Mouse (Mus musculus) forebrain, postnatal 0 days (tissue): ENCODE data around the gene Gm9821. TPM values are rescaled to one million over a fixed set of nuclear protein-coding genes. Genes with fewer than 3 reads are reported as not detected.

Experiments used
- ATAC-seq: fragments of 200-750 bp; cut with Nextera tagmentation; 2 replicates; pipeline ENCODE4 v1.8.0; 2017; ENCODE audit warnings: mild to moderate bottlenecking, moderate library complexity
- DNase-seq: peaks from one replicate; pipeline ENCODE4 v3.0.0-alpha.2; 2015
- H3K27ac ChIP-seq: fragments of 300-500 bp; sonication (generic); 2 replicates; pipeline ENCODE4 v1.5.1; 2014; ENCODE audit warnings: low read depth, mild to moderate bottlenecking, antibody characterized with exemption, low read length, moderate library complexity, mixed read lengths
- H3K27me3 ChIP-seq: fragments of 300-500 bp; sonication (generic); 2 replicates; pipeline ENCODE4 v1.6.1; 2014; ENCODE audit warnings: mild to moderate bottlenecking, low read length, mixed read lengths; ENCODE audit not compliant: insufficient read depth
- H3K36me3 ChIP-seq: fragments of 300-500 bp; sonication (generic); 2 replicates; pipeline ENCODE4 v1.6.1; 2014; ENCODE audit warnings: mild to moderate bottlenecking, moderate library complexity; ENCODE audit not compliant: insufficient read depth
- H3K4me1 ChIP-seq: fragments of 300-500 bp; sonication (generic); 2 replicates; pipeline ENCODE4 v1.6.1; 2014; ENCODE audit warnings: antibody characterized with exemption; ENCODE audit not compliant: insufficient read depth
- H3K4me2 ChIP-seq: fragments of 300-500 bp; sonication (generic); 2 replicates; pipeline ENCODE4 v1.6.1; 2014; ENCODE audit warnings: low read depth, mild to moderate bottlenecking, moderate library complexity
- H3K4me3 ChIP-seq: fragments of 300-500 bp; sonication (generic); 2 replicates; pipeline ENCODE4 v1.5.1; 2014; ENCODE audit warnings: low read depth, low read length, mixed read lengths
- H3K9ac ChIP-seq: fragments of 300-500 bp; sonication (generic); 2 replicates; pipeline ENCODE4 v1.6.1; 2014; ENCODE audit warnings: mild to moderate bottlenecking
- H3K9me3 ChIP-seq: fragments of 300-500 bp; sonication (generic); 2 replicates; pipeline ENCODE4 v1.6.1; 2016; ENCODE audit warnings: low read length
- CTCF ChIP-seq: sonication (generic); IDR thresholded peaks from 2 replicates; pipeline ENCODE4 v1.5.1; 2016; ENCODE audit warnings: antibody characterized with exemption, control low read depth, low read depth
- WGBS: fragments of 180-500 bp; shearing (Covaris S2); extraction: QIAGEN DNeasy Blood & Tissue Kit; methylation state at CpG from one replicate; pipeline ENCODE4 v1.1.7; 2014; 5-methylcytosine and 5-hydroxymethylcytosine counted together
- polyA plus RNA-seq: library from polyadenylated mRNA; unstranded; fragments of >200 nt; fragmentation: Nextera tagmentation; extraction: Ambion mirVana; gene quantifications from 2 replicates; pipeline ENCODE4 v1.2.1, GENCODE M21; 2015
- total RNA-seq: library from RNA; depleted of rRNA; stranded (reverse); fragments of >200 nt; gene quantifications from 2 replicates; pipeline ENCODE4 v1.2.3, GENCODE M21; 2014

The Gm9821 gene
- total and polyA plus RNA-seq, 2 experiments from 2014 or later = not detected

DNA sequence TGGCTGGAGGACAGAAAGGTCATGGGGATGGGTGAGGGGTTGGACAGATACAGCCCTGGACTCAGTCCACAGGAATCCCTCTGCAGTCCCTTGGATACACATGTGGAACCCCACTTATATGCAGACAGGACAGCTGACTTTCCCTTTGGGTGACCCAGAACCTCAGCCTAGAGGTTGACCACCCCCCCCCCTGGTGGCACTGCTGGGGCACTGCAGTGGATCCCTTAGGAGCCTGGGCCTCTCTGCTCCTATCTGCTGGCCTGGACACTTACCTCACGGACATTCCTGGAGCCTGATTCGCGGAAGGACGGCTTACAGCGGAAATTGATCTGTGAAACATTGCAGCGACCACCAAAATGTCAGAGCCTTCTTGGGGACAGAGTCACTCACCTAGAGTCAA is 3.1 kb upstream of the Gm9821 start:
- Histone ChIP-seq H3K36me3 (peaks cover 31% of the 10 kb centered on the region), H3K9ac (no peak overlapping the region), H3K27ac (no peak overlapping the region), H3K4me1 (no peaks in the 10 kb centered on the region), H3K4me2 (no peak overlapping the region), H3K27me3 (no peaks in the 10 kb centered on the region), H3K4me3 (no peak overlapping the region), H3K9me3 (no peaks in the 10 kb centered on the region)
- 78% methylated on average over 6 of the region's 6 CpGs for WGBS
- ATAC-seq = no peak
- peak; percentile 46 for TF ChIP-seq CTCF
- DNase-seq = no peak

DNA sequence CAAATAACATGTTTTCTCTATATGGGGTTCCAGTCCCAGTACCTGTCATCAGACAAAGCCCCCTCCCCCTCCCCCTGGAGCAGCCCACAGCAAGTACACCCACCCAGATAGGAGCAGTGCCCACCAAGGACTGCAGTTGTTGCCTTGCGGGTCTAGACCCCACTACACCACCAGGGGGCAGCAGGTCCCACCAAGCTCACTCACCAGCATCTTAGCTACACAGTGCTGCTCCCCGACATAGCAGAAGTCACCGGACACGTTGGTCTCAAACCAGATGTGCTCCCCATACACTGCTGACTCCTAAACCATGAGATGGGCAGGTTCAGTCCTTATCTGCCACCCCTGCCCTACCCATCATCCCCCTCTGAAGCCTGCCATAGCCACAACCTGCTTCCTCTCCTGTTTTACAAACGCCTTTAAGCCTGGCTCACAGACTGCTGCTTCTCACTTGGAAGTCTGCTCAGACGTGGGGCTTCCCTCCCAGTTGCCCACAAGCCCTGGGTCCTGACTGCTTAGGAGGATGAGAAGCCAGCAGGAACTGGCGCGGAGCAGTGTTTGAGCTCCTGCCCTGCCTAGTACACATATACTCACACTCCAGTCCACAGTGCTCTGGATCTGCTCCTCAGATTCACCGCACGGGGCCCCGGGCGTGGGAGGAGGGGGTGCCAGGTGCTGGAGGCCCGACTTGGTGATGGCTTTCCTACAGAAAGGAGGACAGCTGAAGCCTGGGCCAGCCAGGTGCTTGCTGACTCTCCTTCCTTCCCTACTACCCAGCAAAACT is 1.1 kb upstream of the Gm9821 start:
- Histone ChIP-seq H3K27ac (no peak overlapping the region), H3K9me3 (no peaks in the 10 kb centered on the region), H3K4me1 (no peaks in the 10 kb centered on the region; the same call in 1 of the 2 replicates), H3K4me2 (no peak overlapping the region), H3K36me3 (peaks cover 11% of the 10 kb centered on the region; the same call in 1 of the 2 replicates), H3K27me3 (no peaks in the 10 kb centered on the region), H3K9ac (no peak overlapping the region), H3K4me3 (no peak overlapping the region)
- peak; percentile 98 for TF ChIP-seq CTCF
- DNase-seq = peak; percentile 88
- ATAC-seq = peak; percentile 91
- 44% methylated on average over 13 of the region's 13 CpGs for WGBS

DNA sequence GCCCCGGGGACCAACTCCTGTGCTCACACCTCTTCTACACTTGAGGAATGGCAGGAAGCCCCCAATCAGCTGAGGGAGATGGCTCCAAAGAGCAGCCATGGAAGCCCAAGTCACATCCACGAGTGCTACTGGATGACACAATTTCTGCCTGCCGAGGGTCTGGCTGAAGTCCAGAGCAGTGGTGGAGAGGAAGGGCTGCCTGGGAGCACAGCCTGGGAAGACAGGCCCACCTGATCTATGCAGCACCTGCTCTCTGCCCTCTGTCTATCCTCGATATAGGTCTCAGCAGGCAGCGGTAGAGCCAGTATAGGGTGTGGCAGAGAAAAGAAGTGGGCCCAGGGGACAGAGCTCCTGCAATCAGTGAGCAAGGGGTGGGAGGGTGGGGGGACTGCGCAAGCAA is 1.3 kb downstream of the Gm9821 start:
- Histone ChIP-seq H3K9me3 (no peaks in the 10 kb centered on the region), H3K4me1 (peaks cover 8% of the 10 kb centered on the region), H3K4me2 (no peak overlapping the region), H3K4me3 (no peak overlapping the region), H3K27ac (no peak overlapping the region), H3K9ac (no peak overlapping the region), H3K27me3 (no peaks in the 10 kb centered on the region), H3K36me3 (0 out of 2 replicates have a peak, but pooled peaks cover 4% of the 10 kb centered on the region)
- WGBS = 59% methylated on average over 6 of the region's 6 CpGs
- no peak for TF ChIP-seq CTCF
- ATAC-seq = no peak
- DNase-seq = no peak

DNA sequence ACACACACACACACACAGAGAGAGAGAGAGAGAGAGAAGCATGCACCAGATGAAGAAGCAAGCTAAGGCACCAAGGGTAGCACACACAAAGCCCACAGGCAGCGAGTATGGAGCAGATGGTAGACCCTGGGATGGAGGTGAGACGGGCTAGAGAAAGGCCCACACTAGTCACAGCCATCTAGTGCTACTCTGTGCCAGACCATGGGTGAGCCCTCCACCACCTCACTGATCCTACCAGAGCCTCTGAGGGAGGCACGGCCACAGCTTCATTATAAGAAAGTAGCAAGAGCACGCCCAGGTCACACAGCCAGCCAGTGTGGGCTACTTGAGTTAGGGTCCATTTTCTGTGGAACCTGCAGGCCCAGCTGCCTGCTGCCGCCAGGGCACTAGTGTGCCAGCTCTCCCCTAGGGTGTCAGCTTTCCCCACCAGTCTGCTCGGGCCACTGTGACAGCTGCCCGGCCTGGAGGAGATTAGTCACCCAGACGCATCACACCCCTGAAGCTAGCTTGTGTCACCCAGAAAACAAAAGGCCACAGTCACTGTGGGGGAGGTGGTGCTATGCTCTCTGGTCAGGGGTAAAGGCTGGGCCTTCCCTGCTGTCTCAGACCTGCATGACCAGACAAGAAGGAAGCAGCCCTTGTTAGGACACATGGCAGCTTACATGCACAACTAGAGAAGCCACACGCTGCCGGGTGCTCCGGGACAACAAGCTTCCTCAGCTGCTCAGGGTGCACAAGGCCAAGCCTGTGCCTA is 2.1 kb downstream of the Gm9821 start:
- no peak overlapping the region for H3K4me3 ChIP-seq
- DNase-seq (no peak), ATAC-seq (peak; percentile 19; the same call in 1 of the 2 replicates)
- 0 out of 2 replicates have a peak overlapping the region, but pooled peaks have one; percentile 15 for H3K27ac ChIP-seq
- no peak for TF ChIP-seq CTCF
- H3K4me1 ChIP-seq = peaks cover 8% of the 10 kb centered on the region
- H3K9ac ChIP-seq = no peak overlapping the region; the same call in 1 of the 2 replicates
- no peak overlapping the region for H3K4me2 ChIP-seq
- no peaks in the 10 kb centered on the region for H3K27me3 ChIP-seq
- H3K36me3 ChIP-seq = no peaks in the 10 kb centered on the region
- 59% methylated on average over 11 of the region's 11 CpGs for WGBS
- H3K9me3 ChIP-seq = no peaks in the 10 kb centered on the region

DNA sequence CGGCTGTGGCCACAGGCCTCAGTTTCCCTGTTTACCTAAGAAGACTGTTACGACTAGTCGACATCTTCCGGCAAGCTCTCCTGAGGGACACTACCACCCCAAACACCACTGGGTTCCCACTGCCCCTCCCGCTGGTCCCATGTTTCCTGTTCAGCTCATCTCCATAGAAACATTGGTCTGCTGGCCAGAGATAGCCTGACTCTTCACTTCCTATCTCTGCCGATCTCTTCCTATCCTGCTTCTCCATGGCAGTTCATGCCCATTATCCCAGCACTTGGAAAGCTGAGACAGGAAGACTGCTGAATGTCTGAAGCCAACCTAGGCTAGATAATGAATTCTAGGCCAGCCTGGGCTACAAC is 2.6 kb downstream of the Gm9821 start:
- no peaks in the 10 kb centered on the region for H3K9me3 ChIP-seq
- no peak overlapping the region for H3K9ac ChIP-seq
- no peak for DNase-seq
- TF ChIP-seq CTCF = no peak
- WGBS = 80% methylated on average over 6 of the region's 6 CpGs
- peaks cover 8% of the 10 kb centered on the region for H3K4me1 ChIP-seq
- no peak overlapping the region for H3K4me2 ChIP-seq
- no peak for ATAC-seq
- H3K4me3 ChIP-seq = no peak overlapping the region
- H3K27me3 ChIP-seq = no peaks in the 10 kb centered on the region
- H3K36me3 ChIP-seq = no peaks in the 10 kb centered on the region
- H3K27ac ChIP-seq = no peak overlapping the region

DNA sequence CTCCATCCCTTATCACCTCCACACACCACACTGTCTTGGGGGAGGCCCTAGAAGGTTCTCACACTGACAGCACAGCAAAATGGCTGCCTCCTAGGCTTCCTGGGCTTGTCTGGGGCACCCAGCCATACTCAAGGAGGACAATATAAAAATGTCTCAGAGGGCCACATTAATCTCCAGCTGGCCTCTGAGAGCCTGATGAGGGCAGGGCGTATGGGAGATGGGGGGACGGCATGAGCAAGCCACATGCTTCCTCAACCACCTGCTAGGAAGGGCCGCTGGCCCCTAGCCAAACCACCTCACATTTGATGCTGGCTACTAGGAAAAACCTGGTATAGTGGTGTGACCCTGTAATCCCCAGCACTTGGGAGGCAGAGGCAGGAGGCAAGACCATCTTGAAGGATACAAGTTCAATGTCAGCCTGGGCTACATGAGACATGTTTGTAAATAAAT is 3.3 kb downstream of the Gm9821 start:
- H3K4me2 ChIP-seq = no peak overlapping the region
- TF ChIP-seq CTCF = no peak
- peaks cover 8% of the 10 kb centered on the region for H3K4me1 ChIP-seq
- ATAC-seq (no peak), DNase-seq (no peak)
- no peak overlapping the region for H3K4me3 ChIP-seq
- H3K27ac ChIP-seq = no peak overlapping the region
- no peaks in the 10 kb centered on the region for H3K9me3 ChIP-seq
- WGBS = 54% methylated on average over 3 of the region's 3 CpGs
- no peaks in the 10 kb centered on the region for H3K27me3 ChIP-seq
- no peak overlapping the region for H3K9ac ChIP-seq
- no peaks in the 10 kb centered on the region for H3K36me3 ChIP-seq
